Mouse (Mus musculus): ENCODE data around the gene Gigyf1.

Gene Gigyf1

GRCm38 (mm10) chr5:137570691-137571586, 52.6 kb downstream of the Gigyf1 start:
- no peak for DNase-seq (ENCODE audit: low spot score)

DNA sequence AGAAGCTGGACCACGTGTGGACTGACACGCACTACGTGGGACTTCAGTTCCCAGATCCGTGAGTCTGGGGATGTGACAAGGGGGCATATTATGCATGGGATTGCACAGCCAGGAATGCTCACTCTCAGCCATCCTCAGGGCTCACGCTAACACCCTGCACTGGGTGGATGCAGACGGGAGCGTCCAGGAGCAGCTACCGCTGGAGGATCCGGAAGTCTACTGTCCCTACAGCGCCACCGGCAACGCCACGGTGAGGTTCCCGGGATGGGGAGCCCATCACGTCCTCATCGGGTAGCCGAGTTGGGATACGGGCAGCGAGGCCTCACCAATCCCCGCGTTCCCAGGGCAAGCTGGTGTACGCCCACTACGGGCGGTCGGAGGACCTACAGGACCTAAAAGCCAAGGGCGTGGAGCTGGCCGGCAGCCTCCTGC, 56.1 kb downstream of the Gigyf1 start:
- DNase-seq (ENCODE audit: low spot score): peak; percentile 69
